Mouse (Mus musculus): ENCODE measurements around the gene Glb1l.

DNA sequence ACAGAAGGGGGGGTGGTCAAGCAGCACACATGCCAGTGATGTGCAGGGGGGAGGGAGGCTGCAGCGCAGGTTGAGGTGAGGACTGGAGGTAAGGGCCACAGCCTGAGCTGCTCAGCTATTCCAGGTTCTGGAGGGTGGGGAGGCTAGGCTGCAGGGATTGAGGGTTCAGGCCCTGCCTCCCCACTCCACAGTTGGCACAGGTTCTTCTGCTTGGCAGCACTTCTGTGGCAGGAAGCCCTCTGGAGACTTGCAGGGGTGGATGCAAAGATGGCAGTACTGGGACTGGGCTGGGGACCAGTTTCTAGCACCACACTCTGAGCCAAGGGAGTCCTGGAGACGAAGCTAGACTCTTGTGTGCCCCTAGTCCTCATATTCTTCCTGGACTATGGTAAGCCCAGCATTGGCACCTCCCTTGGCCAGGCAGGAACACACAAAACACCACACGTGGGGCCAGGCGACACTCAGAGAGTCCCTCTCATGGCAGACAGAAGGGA lies 29.2 kb downstream of the Glb1l start:
- TF ChIP-seq CTCF (IDR thresholded peaks at IDR 0.05) (no peak), POLR2A (IDR thresholded peaks at IDR 0.05; ENCODE audit: insufficient read depth, low read depth, low read length) (no peak)
